Mouse (Mus musculus): ENCODE data around the gene Magel2.

GRCm38 (mm10) chr7:62375658-62376057, 1.2 kb upstream of the Magel2 start:
- TF ChIP-seq CTCF (conservative IDR thresholded peaks at IDR 0.05; ENCODE audit: low read length) = peak; percentile 44
- TF ChIP-seq NANOG (IDR thresholded peaks at IDR 0.05; ENCODE audit: borderline replicate concordance, low read length) = no peak
- TF ChIP-seq POU5F1 (IDR thresholded peaks at IDR 0.05; ENCODE audit: borderline replicate concordance, low read length) = no peak
